8 mouse cellular contexts compared by ENCODE assay signal in the genomic region with DNA sequence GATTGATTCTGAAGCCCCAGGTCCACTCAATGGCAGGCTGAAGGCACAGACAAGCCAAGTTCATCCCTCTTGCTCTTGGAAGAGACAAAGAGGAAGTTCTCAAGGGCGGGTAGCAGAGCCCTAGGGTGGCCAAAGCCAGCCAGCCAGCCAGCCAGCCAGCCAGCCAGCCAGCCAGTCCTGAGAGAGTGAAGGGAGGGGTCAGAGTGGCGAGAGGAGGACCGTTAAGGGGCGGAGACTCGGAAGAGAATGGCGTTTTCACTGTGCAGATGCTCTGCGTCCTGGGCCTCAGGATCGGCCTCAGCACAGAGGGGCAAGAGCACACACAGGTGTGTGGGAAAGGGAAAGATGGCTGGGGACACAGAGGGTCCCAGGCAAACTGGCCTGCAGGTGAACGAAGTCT. TPM values are rescaled to one million over a fixed set of nuclear protein-coding genes. Genes with fewer than 3 reads are reported as not detected.
DNase-seq lines count a peak whose midpoint lies in the region; ATAC-seq and TF ChIP-seq lines count a peak whose summit lies in the region.

No protein-coding gene starts in this region.

- no peak for ATAC-seq in embryonic facial prominence, embryonic 15.5 days (ENCODE audit: insufficient number of reproducible peaks, low FRiP score, low TSS enrichment, low read depth)
- ATAC-seq in heart, embryonic 16.5 days (replicated peaks; ENCODE audit: extremely low read depth, insufficient read depth, low FRiP score) = no peak; the same call in 1 of the 2 replicates

- TF ChIP-seq CTCF in E14TG2a.4 (conservative IDR thresholded peaks at IDR 0.05; ENCODE audit: low read length) = no peak

- DNase-seq in adrenal gland, postnatal 14 days = peak; percentile 81
- DNase-seq in kidney, postnatal 14 days = peak; percentile 55
- peak; percentile 27 for DNase-seq in spleen, adult 12 weeks (ENCODE audit: low spot score)
- no peak for DNase-seq in frontal cortex, postnatal 14 days (ENCODE audit: low spot score in 2 of 2)

- H3K27ac ChIP-seq in embryonic facial prominence, embryonic 15.5 days (replicated peaks) = peak overlapping the region; percentile 96
- peak overlapping the region; percentile 63; the same call in 1 of the 2 replicates for H3K27ac ChIP-seq in heart, embryonic 16.5 days (ENCODE audit: low read length)
- H3K27ac ChIP-seq in macrophage = peak overlapping the region; percentile 82

- H3K79me2 ChIP-seq in macrophage (ENCODE audit: inconsistent target) = peaks cover 70% of the 10 kb centered on the region

- H3K9ac ChIP-seq in embryonic facial prominence, embryonic 15.5 days = peak overlapping the region; percentile 5; the same call in 1 of the 2 replicates
- peak overlapping the region; percentile 51; the same call in 1 of the 2 replicates for H3K9ac ChIP-seq in heart, embryonic 16.5 days (ENCODE audit: low read length)

- peak overlapping the region; percentile 87 for H3K4me3 ChIP-seq in E14TG2a.4 (replicated peaks; ENCODE audit: low read length)
- peak overlapping the region; percentile 87 for H3K4me3 ChIP-seq in embryonic facial prominence, embryonic 15.5 days (replicated peaks)
- H3K4me3 ChIP-seq in heart, embryonic 16.5 days (ENCODE audit: low read length) = peak overlapping the region; percentile 88
- peak overlapping the region; percentile 62 for H3K4me3 ChIP-seq in macrophage (ENCODE audit: inconsistent target)

- WGBS in embryonic facial prominence, embryonic 15.5 days = 9% methylated on average over 9 of the region's 9 CpGs
- WGBS in heart, embryonic 16.5 days = 9% methylated on average over 9 of the region's 9 CpGs
- WGBS in macrophage (ENCODE audit: missing documents) = 0% methylated on average over 9 of the region's 9 CpGs

- no peaks in the 10 kb centered on the region for H3K9me3 ChIP-seq in E14TG2a.4 (ENCODE audit: low read length)
- no peaks in the 10 kb centered on the region for H3K9me3 ChIP-seq in embryonic facial prominence, embryonic 15.5 days (replicated peaks)
- no peaks in the 10 kb centered on the region for H3K9me3 ChIP-seq in heart, embryonic 16.5 days (replicated peaks; ENCODE audit: control insufficient read depth, low read length)

- peaks cover 20% of the 10 kb centered on the region for H3K36me3 ChIP-seq in E14TG2a.4 (ENCODE audit: insufficient read depth, low read length)
- H3K36me3 ChIP-seq in embryonic facial prominence, embryonic 15.5 days = peaks cover 1% of the 10 kb centered on the region
- 0 out of 2 replicates have a peak, but pooled peaks cover 3% of the 10 kb centered on the region for H3K36me3 ChIP-seq in heart, embryonic 16.5 days (ENCODE audit: control insufficient read depth, insufficient read depth)
- no peaks in the 10 kb centered on the region; the same call in 1 of the 2 replicates for H3K36me3 ChIP-seq in macrophage (ENCODE audit: inconsistent target)

- H3K4me2 ChIP-seq in embryonic facial prominence, embryonic 15.5 days (replicated peaks) = peak overlapping the region; percentile 66
- H3K4me2 ChIP-seq in heart, embryonic 16.5 days (ENCODE audit: low read depth, low read length) = peak overlapping the region; percentile 71

- peaks cover 76% of the 10 kb centered on the region for H3K4me1 ChIP-seq in E14TG2a.4 (replicated peaks; ENCODE audit: low read depth, low read length)
- H3K4me1 ChIP-seq in embryonic facial prominence, embryonic 15.5 days = peaks cover 40% of the 10 kb centered on the region
- H3K4me1 ChIP-seq in heart, embryonic 16.5 days (ENCODE audit: control insufficient read depth, insufficient read depth, low read length) = peaks cover 32% of the 10 kb centered on the region

- H3K27me3 ChIP-seq in E14TG2a.4 (ENCODE audit: insufficient read depth, low read length) = no peaks in the 10 kb centered on the region
- H3K27me3 ChIP-seq in embryonic facial prominence, embryonic 15.5 days = no peaks in the 10 kb centered on the region
- H3K27me3 ChIP-seq in heart, embryonic 16.5 days (ENCODE audit: control insufficient read depth, insufficient read depth, low read length) = no peaks in the 10 kb centered on the region

RNA-seq across cellular contexts. Expression of gene Gramd1a, which starts 6.9 kb away (rescaled TPM):
- total RNA-seq in adrenal gland, postnatal 14 days (2021) = 45.9 and 72.5 TPM in 2 replicates
- 72.5 and 75.2 TPM in 2 replicates for polyA plus RNA-seq in embryonic facial prominence, embryonic 15.5 days (2015; fragmentation: Nextera tagmentation; extraction: Ambion mirVana)
- polyA plus RNA-seq in heart, embryonic 16.5 days (2015; fragmentation: Nextera tagmentation; extraction: Ambion mirVana) = 53.1 and 58.0 TPM in 2 replicates
- total RNA-seq in macrophage (2018; cell fraction: chromatin; rRNA removed) = 1,000 to 10,000 TPM in 5 of 26 experiments, 100 to 1,000 TPM in 21; 184 to 1,471 (median 493) TPM
- total RNA-seq in macrophage (2018; cell fraction: cytosol; rRNA removed) = 100 to 1,000 TPM in 2 of 26 experiments, 10 to 100 TPM in 24; 31.0 to 140 (median 69.6) TPM
- 1,000 to 10,000 TPM in 2 of 26 experiments, 100 to 1,000 TPM in 24; 160 to 1,941 (median 340) TPM for total RNA-seq in macrophage (2018; cell fraction: nucleus; rRNA removed)
- polyA plus RNA-seq in macrophage (2018) = 30.4 to 56.1 TPM (median 32.6 TPM) in 3 replicates

RNA-seq across cellular contexts. Expression of gene Scn1b, which starts 22.0 kb away (rescaled TPM):
- total RNA-seq in adrenal gland, postnatal 14 days (2021) = 8.6 and 11.8 TPM in 2 replicates
- 7.1 and 7.8 TPM in 2 replicates for polyA plus RNA-seq in embryonic facial prominence, embryonic 15.5 days (2015; fragmentation: Nextera tagmentation; extraction: Ambion mirVana)
- 2.8 and 3.5 TPM in 2 replicates for polyA plus RNA-seq in heart, embryonic 16.5 days (2015; fragmentation: Nextera tagmentation; extraction: Ambion mirVana)
- total RNA-seq in macrophage (2018; cell fraction: chromatin; rRNA removed) = 10 to 100 TPM in 16 of 26 experiments, 1 to 10 TPM in 10; 3.8 to 40.1 (median 13.3) TPM
- total RNA-seq in macrophage (2018; cell fraction: cytosol; rRNA removed) = 10 to 100 TPM; 11.2 to 43.3 (median 21.3) TPM
- total RNA-seq in macrophage (2018; cell fraction: nucleus; rRNA removed) = 10 to 100 TPM in 22 of 26 experiments, 1 to 10 TPM in 4; 6.4 to 32.8 (median 17.6) TPM
- polyA plus RNA-seq in macrophage (2018) = 6.4 to 26.6 TPM (median 13.9 TPM) in 3 replicates

RNA-seq across cellular contexts. Expression of gene Hpn, which starts 33.7 kb away (rescaled TPM):
- 3.8 and 41.6 TPM in 2 replicates for total RNA-seq in adrenal gland, postnatal 14 days (2021)
- polyA plus RNA-seq in embryonic facial prominence, embryonic 15.5 days (2015; fragmentation: Nextera tagmentation; extraction: Ambion mirVana) = 5.4 and 5.7 TPM in 2 replicates
- 2.6 and 3.1 TPM in 2 replicates for polyA plus RNA-seq in heart, embryonic 16.5 days (2015; fragmentation: Nextera tagmentation; extraction: Ambion mirVana)
- 100 to 1,000 TPM in 1 of 26 experiments, 10 to 100 TPM in 24, 1 to 10 TPM in 1; 6.5 to 121 (median 42.3) TPM for total RNA-seq in macrophage (2018; cell fraction: chromatin; rRNA removed)
- 1 to 10 TPM in 21 of 26 experiments, under 1 TPM in 5; 0.81 to 5.6 (median 1.9) TPM for total RNA-seq in macrophage (2018; cell fraction: cytosol; rRNA removed)
- 10 to 100 TPM in 23 of 26 experiments, 1 to 10 TPM in 3; 6.4 to 54.8 (median 25.3) TPM for total RNA-seq in macrophage (2018; cell fraction: nucleus; rRNA removed)
- 0.36 to 5.0 TPM (median 0.59 TPM) in 3 replicates for polyA plus RNA-seq in macrophage (2018)

Comparison
In these comparisons a context has a peak if more than half of its experiments do, and no peak if none do; other contexts are left out.
1. DNase-seq: peak in adrenal gland, postnatal 14 days (single experiment), kidney, postnatal 14 days (single experiment) and spleen, adult 12 weeks (single experiment); none in frontal cortex, postnatal 14 days (0 of 2).
2. Peak in every context shown above with its lines, with median percentiles within 50 percentile points of each other: H3K4me3 ChIP-seq and H3K27ac ChIP-seq.